Mouse (Mus musculus) spleen, postnatal 36 days (tissue): Measurements from ENCODE around the gene Fibin.

ENCODE experiments used
- DNase-seq, 2 experiments: peaks; one replicate each; pipeline ENCODE4 v3.0.0; 2022; ENCODE audit warnings: low spot score in 2 of 2, mixed read lengths in 1 of 2

The Fibin gene

GRCm38 (mm10) chr2:110362432-110363283 lies at the start of gene Fibin:
Fibin (minus strand) TSS chr2:110363183.
- DNase-seq = no peak

- DNase-seq = no peak
Observed at GRCm38 (mm10) chr2:110411428-110411827, 48.4 kb upstream of the Fibin start.

- DNase-seq = no peak
Observed at GRCm38 (mm10) chr2:110408757-110409156, 45.8 kb upstream of the Fibin start.

GRCm38 (mm10) chr2:110392714-110393336 lies 29.8 kb upstream of the Fibin start:
- DNase-seq = no peak

- DNase-seq = no peak
Observed at GRCm38 (mm10) chr2:110390736-110391409, 27.9 kb upstream of the Fibin start.

GRCm38 (mm10) chr2:110379811-110380210 lies 16.8 kb upstream of the Fibin start:
- no peak for DNase-seq

- DNase-seq = no peak
Observed at GRCm38 (mm10) chr2:110376660-110377059, 13.7 kb upstream of the Fibin start.

GRCm38 (mm10) chr2:110375475-110375874 lies 12.5 kb upstream of the Fibin start:
- DNase-seq = no peak

GRCm38 (mm10) chr2:110373186-110373585 lies 10.2 kb upstream of the Fibin start:
- DNase-seq = no peak

- DNase-seq = no peak
Observed at GRCm38 (mm10) chr2:110367382-110367887, 4.5 kb upstream of the Fibin start.

GRCm38 (mm10) chr2:110365401-110365800 lies 2.4 kb upstream of the Fibin start:
- no peak for DNase-seq

GRCm38 (mm10) chr2:110363855-110364254 lies 872 bp upstream of the Fibin start:
- DNase-seq = no peak

- no peak for DNase-seq
Observed at GRCm38 (mm10) chr2:110353302-110353970, 9.5 kb downstream of the Fibin start.

- no peak for DNase-seq
Observed at GRCm38 (mm10) chr2:110351843-110352251, 11.1 kb downstream of the Fibin start.

GRCm38 (mm10) chr2:110351406-110351805 lies 11.6 kb downstream of the Fibin start:
- DNase-seq = no peak

GRCm38 (mm10) chr2:110328953-110329352 lies 34.0 kb downstream of the Fibin start:
- no peak for DNase-seq

GRCm38 (mm10) chr2:110319949-110320348 lies 43.0 kb downstream of the Fibin start:
- no peak for DNase-seq

- DNase-seq = no peak
Observed at GRCm38 (mm10) chr2:110319266-110319665, 43.7 kb downstream of the Fibin start.

- no peak for DNase-seq
Observed at GRCm38 (mm10) chr2:110318719-110319118, 44.3 kb downstream of the Fibin start.

- DNase-seq = no peak
Observed at GRCm38 (mm10) chr2:110316116-110316883, 46.7 kb downstream of the Fibin start.
